In genomic region chr8:78267894-78268411, GRCm38 (mm10) we compare ENCODE assay signal across 14 mouse cellular contexts. TPM values are rescaled to one million over a fixed set of nuclear protein-coding genes. Genes with fewer than 3 reads are reported as not detected.
DNase-seq lines count a peak whose midpoint lies in the region; ATAC-seq and TF ChIP-seq lines count a peak whose summit lies in the region.
"Had no signal": no experiment of that assay in that cellular context is flagged by ENCODE, and none has a peak within 500 bp of the region (broad histone marks: within the 10 kb centered on the region; RNA-seq: fewer than 3 reads in every experiment).

No protein-coding gene starts in this region.

- H3K9me3 ChIP-seq in heart, embryonic 12.5 days (replicated peaks): no peaks in the 10 kb centered on the region
- no peaks in the 10 kb centered on the region for H3K9me3 ChIP-seq in hindbrain, embryonic 13.5 days
- H3K9me3 ChIP-seq in intestine, postnatal 0 days (ENCODE audit: control insufficient read depth): no peaks in the 10 kb centered on the region
- no peaks in the 10 kb centered on the region for H3K9me3 ChIP-seq in liver, embryonic 11.5 days (ENCODE audit: control insufficient read depth, low read length)
- H3K9me3 ChIP-seq: liver, embryonic 13.5 days; stomach, embryonic 15.5 days had no signal

- H3K9ac ChIP-seq in heart, embryonic 12.5 days: no peak overlapping the region
- H3K9ac ChIP-seq in hindbrain, embryonic 13.5 days: no peak overlapping the region
- no peak overlapping the region for H3K9ac ChIP-seq in intestine, postnatal 0 days (ENCODE audit: low read depth, low read length)
- H3K9ac ChIP-seq in liver, embryonic 11.5 days (ENCODE audit: low read depth, low read length): no peak overlapping the region
- H3K9ac ChIP-seq: liver, embryonic 13.5 days; stomach, embryonic 15.5 days had no signal

- H3K4me1 ChIP-seq in heart, embryonic 12.5 days (replicated peaks): peaks cover 8% of the 10 kb centered on the region
- H3K4me1 ChIP-seq in hindbrain, embryonic 13.5 days (replicated peaks): peaks cover 13% of the 10 kb centered on the region
- no peaks in the 10 kb centered on the region for H3K4me1 ChIP-seq in intestine, postnatal 0 days (replicated peaks; ENCODE audit: control insufficient read depth, insufficient read depth, low read length)
- H3K4me1 ChIP-seq in liver, embryonic 11.5 days (replicated peaks; ENCODE audit: control insufficient read depth, insufficient read depth, low read length): no peaks in the 10 kb centered on the region
- H3K4me1 ChIP-seq: liver, embryonic 13.5 days; megakaryocyte, embryonic 14.5 days; stomach, embryonic 15.5 days had no signal

- no peak overlapping the region for H3K27ac ChIP-seq in heart, embryonic 12.5 days (ENCODE audit: poor library complexity, severe bottlenecking)
- no peak overlapping the region for H3K27ac ChIP-seq in hindbrain, embryonic 13.5 days
- H3K27ac ChIP-seq in intestine, postnatal 0 days (ENCODE audit: low read depth, low read length): no peak overlapping the region
- no peak overlapping the region for H3K27ac ChIP-seq in liver, embryonic 11.5 days (ENCODE audit: low read depth, low read length)
- H3K27ac ChIP-seq: liver, embryonic 13.5 days; stomach, embryonic 15.5 days had no signal

- peak; percentile 69 for ATAC-seq in heart, embryonic 12.5 days (ENCODE audit: insufficient number of reproducible peaks, low FRiP score)
- peak; percentile 39; the same call in 1 of the 2 replicates for ATAC-seq in hindbrain, embryonic 13.5 days (ENCODE audit: low FRiP score)
- ATAC-seq in intestine, postnatal 0 days: no peak
- no peak for ATAC-seq in liver, embryonic 11.5 days (replicated peaks; ENCODE audit: low FRiP score)

- no peak for TF ChIP-seq CTCF in intestine, postnatal 0 days (IDR thresholded peaks at IDR 0.05; ENCODE audit: low read depth)

- no peaks in the 10 kb centered on the region for H3K36me3 ChIP-seq in heart, embryonic 12.5 days
- no peaks in the 10 kb centered on the region for H3K36me3 ChIP-seq in hindbrain, embryonic 13.5 days
- no peaks in the 10 kb centered on the region for H3K36me3 ChIP-seq in intestine, postnatal 0 days (ENCODE audit: control insufficient read depth, insufficient read depth)
- H3K36me3 ChIP-seq in liver, embryonic 11.5 days (ENCODE audit: control insufficient read depth, insufficient read depth, low read length): no peaks in the 10 kb centered on the region
- H3K36me3 ChIP-seq: liver, embryonic 13.5 days; stomach, embryonic 15.5 days had no signal

- 8% methylated on average over 7 of the region's 7 CpGs for WGBS in heart, embryonic 12.5 days
- WGBS in hindbrain, embryonic 13.5 days: 3% methylated on average over 7 of the region's 7 CpGs
- WGBS in intestine, postnatal 0 days: 29% methylated on average over 7 of the region's 7 CpGs
- 15% methylated on average over 7 of the region's 7 CpGs for WGBS in liver, embryonic 11.5 days

- peak overlapping the region; percentile 14; the same call in 1 of the 2 replicates for H3K4me2 ChIP-seq in heart, embryonic 12.5 days
- H3K4me2 ChIP-seq in hindbrain, embryonic 13.5 days: no peak overlapping the region
- no peak overlapping the region for H3K4me2 ChIP-seq in intestine, postnatal 0 days (replicated peaks; ENCODE audit: low read depth)
- no peak overlapping the region for H3K4me2 ChIP-seq in liver, embryonic 11.5 days
- H3K4me2 ChIP-seq: liver, embryonic 13.5 days; stomach, embryonic 15.5 days had no signal

- no peak overlapping the region for H3K4me3 ChIP-seq in heart, embryonic 12.5 days
- H3K4me3 ChIP-seq in hindbrain, embryonic 13.5 days: no peak overlapping the region
- no peak overlapping the region for H3K4me3 ChIP-seq in intestine, postnatal 0 days (ENCODE audit: low read depth, low read length)
- H3K4me3 ChIP-seq in liver, embryonic 11.5 days (ENCODE audit: low read depth, low read length): no peak overlapping the region
- H3K4me3 ChIP-seq: liver, embryonic 13.5 days; megakaryocyte, embryonic 14.5 days; stomach, embryonic 15.5 days had no signal

- intact Hi-C loops in heart, postnatal 36 days (cut with DNase I): no loop called here

- DNase-seq in heart, postnatal 36 days: no peak
- DNase-seq in retina, postnatal 1 day: peak; percentile 25
- DNase-seq in retina, embryonic 14.5 days (ENCODE audit: low spot score): no peak
- DNase-seq in liver, embryonic 11.5 days (ENCODE audit: low spot score): no peak
- DNase-seq in gastrocnemius, postnatal 4 days (ENCODE audit: low spot score in 2 of 2): no peak
- DNase-seq: cerebellum, adult 11 months; liver, embryonic 13.5 days had no signal

- no peaks in the 10 kb centered on the region for H3K27me3 ChIP-seq in heart, embryonic 12.5 days (replicated peaks)
- H3K27me3 ChIP-seq in hindbrain, embryonic 13.5 days: no peaks in the 10 kb centered on the region
- H3K27me3 ChIP-seq in intestine, postnatal 0 days (replicated peaks; ENCODE audit: control insufficient read depth, insufficient read depth, low read length): no peaks in the 10 kb centered on the region
- no peaks in the 10 kb centered on the region for H3K27me3 ChIP-seq in liver, embryonic 11.5 days (replicated peaks; ENCODE audit: control insufficient read depth, insufficient read depth, low read length)
- H3K27me3 ChIP-seq: liver, embryonic 13.5 days; megakaryocyte, embryonic 14.5 days; stomach, embryonic 15.5 days had no signal

RNA-seq across cellular contexts. Expression of gene Ttc29, which starts 54.9 kb away (rescaled TPM):
- not detected in 2 replicates for polyA plus RNA-seq in heart, embryonic 12.5 days (2016; fragmentation: Nextera tagmentation; extraction: Ambion mirVana)
- not detected for total RNA-seq in heart, postnatal 36 days (2021)
- polyA plus RNA-seq in hindbrain, embryonic 13.5 days (2015; fragmentation: Nextera tagmentation; extraction: Ambion mirVana): 0.54 and 1.5 TPM in 2 replicates
- not detected in 2 replicates for polyA plus RNA-seq in intestine, postnatal 0 days (2015; fragmentation: Nextera tagmentation; extraction: Ambion mirVana)
- polyA plus RNA-seq in liver, embryonic 11.5 days (2014; fragmentation: Nextera tagmentation; extraction: Ambion mirVana): not detected in 2 replicates
- total RNA-seq in gastrocnemius, postnatal 4 days (2021): not detected
- total RNA-seq: granulocyte monocyte progenitor cell, adult 5-6 weeks had no signal
- polyA plus RNA-seq: C2C12; liver, embryonic 13.5 days had no signal

Comparison
In these comparisons a context has a peak if more than half of its experiments do, and no peak if none do; other contexts are left out.
1. ATAC-seq: peak in heart, embryonic 12.5 days (single experiment) and hindbrain, embryonic 13.5 days (single experiment); none in intestine, postnatal 0 days (single experiment) and liver, embryonic 11.5 days (single experiment).